Mouse (Mus musculus): ENCODE measurements around the gene Smad3.

The Smad3 gene

GRCm38 (mm10) chr9:63664792-63665646 lies 92.8 kb downstream of the Smad3 start:
- DNase-seq (ENCODE audit: inconsistent ontology term) = peak; percentile 95

- DNase-seq (ENCODE audit: inconsistent ontology term) = no peak
Measured at GRCm38 (mm10) chr9:63664300-63664745, 93.5 kb downstream of the Smad3 start.

GRCm38 (mm10) chr9:63663222-63663621 lies 94.6 kb downstream of the Smad3 start:
- DNase-seq (ENCODE audit: inconsistent ontology term) = no peak

GRCm38 (mm10) chr9:63662759-63663158 lies 95.0 kb downstream of the Smad3 start:
- DNase-seq (ENCODE audit: inconsistent ontology term) = no peak

- no peak for DNase-seq (ENCODE audit: inconsistent ontology term)
Measured at GRCm38 (mm10) chr9:63660691-63661090, 97.1 kb downstream of the Smad3 start.

GRCm38 (mm10) chr9:63660061-63660460 lies 97.7 kb downstream of the Smad3 start:
- no peak for DNase-seq (ENCODE audit: inconsistent ontology term)

GRCm38 (mm10) chr9:63658970-63659371 lies 98.8 kb downstream of the Smad3 start:
- peak; percentile 56 for DNase-seq (ENCODE audit: inconsistent ontology term)

- DNase-seq (ENCODE audit: inconsistent ontology term) = no peak
Measured at GRCm38 (mm10) chr9:63658436-63658835, 99.4 kb downstream of the Smad3 start.

- peak; percentile 92 for DNase-seq (ENCODE audit: inconsistent ontology term)
Measured at GRCm38 (mm10) chr9:63657167-63657566, 100.6 kb downstream of the Smad3 start.

- DNase-seq (ENCODE audit: inconsistent ontology term) = no peak
Measured at GRCm38 (mm10) chr9:63655092-63655491, 102.7 kb downstream of the Smad3 start.

GRCm38 (mm10) chr9:63654575-63654974 lies 103.2 kb downstream of the Smad3 start:
- no peak for DNase-seq (ENCODE audit: inconsistent ontology term)

- peak; percentile 93 for DNase-seq (ENCODE audit: inconsistent ontology term)
Measured at GRCm38 (mm10) chr9:63653666-63654065, 104.1 kb downstream of the Smad3 start.

GRCm38 (mm10) chr9:63651594-63651993 lies 106.2 kb downstream of the Smad3 start:
- no peak for DNase-seq (ENCODE audit: inconsistent ontology term)

- no peak for DNase-seq (ENCODE audit: inconsistent ontology term)
Measured at GRCm38 (mm10) chr9:63650905-63651304, 106.9 kb downstream of the Smad3 start.

- no peak for DNase-seq (ENCODE audit: inconsistent ontology term)
Measured at GRCm38 (mm10) chr9:63649841-63650545, 107.8 kb downstream of the Smad3 start.

- DNase-seq (ENCODE audit: inconsistent ontology term) = no peak
Measured at GRCm38 (mm10) chr9:63648520-63648918, 109.3 kb downstream of the Smad3 start.

GRCm38 (mm10) chr9:63647581-63648519 lies 109.9 kb downstream of the Smad3 start:
- DNase-seq (ENCODE audit: inconsistent ontology term) = no peak

GRCm38 (mm10) chr9:63645084-63645483 lies 112.7 kb downstream of the Smad3 start:
- no peak for DNase-seq (ENCODE audit: inconsistent ontology term)

- no peak for DNase-seq (ENCODE audit: inconsistent ontology term)
Measured at GRCm38 (mm10) chr9:63644011-63644410, 113.8 kb downstream of the Smad3 start.

- no peak for DNase-seq (ENCODE audit: inconsistent ontology term)
Measured at GRCm38 (mm10) chr9:63641983-63642646, 115.7 kb downstream of the Smad3 start.

- DNase-seq (ENCODE audit: inconsistent ontology term) = no peak
Measured at GRCm38 (mm10) chr9:63636113-63636512, 121.7 kb downstream of the Smad3 start.
